Mouse (Mus musculus) layer of hippocampus, postnatal 36 days (tissue): ENCODE data around the gene Gm10408. TPM values are rescaled to one million over a fixed set of nuclear protein-coding genes. Genes with fewer than 3 reads are reported as not detected.
"Not testable (repeated sequence)": the region's sequence is repeated elsewhere in the genome, so short reads cannot be mapped to it uniquely, and the experiment has no call there.

Experiments
- DNase-seq, 2 experiments: peaks; one replicate each; pipeline ENCODE4 v3.0.0; 2022
- total RNA-seq, 2 experiments: library from RNA; stranded (reverse); gene quantifications; 2 replicates each; pipeline ENCODE4 v1.2.3; 2021

Gm10408 gene
- not detected for total RNA-seq

DNA sequence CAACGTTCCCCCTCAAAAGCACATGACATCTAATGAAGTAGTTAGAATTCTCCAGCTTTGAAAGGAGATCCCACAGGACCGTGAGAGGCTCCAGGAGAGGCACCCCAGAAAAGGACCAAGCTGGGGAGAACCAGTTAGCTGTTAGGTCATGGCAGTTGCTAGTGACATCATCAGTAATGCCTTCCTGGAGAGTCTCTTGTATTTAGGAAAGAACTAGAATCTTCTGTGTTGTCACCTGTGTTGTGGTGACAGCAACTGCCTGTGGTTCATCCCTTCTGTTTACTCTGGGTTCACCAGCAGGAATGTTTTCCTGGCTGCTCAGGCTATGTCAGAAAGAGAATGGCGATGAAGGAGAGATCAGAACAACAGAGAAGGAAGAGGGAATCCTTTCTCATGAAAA is at the start of gene Gm10408:
TSS of gene Gm10408 (plus strand) at position 301 of the 400 bp plus-strand sequence.
- DNase-seq, result not testable (repeated sequence)

- not testable (repeated sequence) for DNase-seq
These were observed 36.9 kb upstream of the Gm10408 start, which contains the start of gene Gm10409 for GRCm38 (mm10) chr14:3412314-3412713. Gene Gm10409, plus strand, starts transcription at chr14:3412614.

- DNase-seq, result not testable (repeated sequence)
These were observed 21.4 kb upstream of the Gm10408 start, which contains the start of gene Gm3005 for GRCm38 (mm10) chr14:3427803-3428202. Gene Gm3005, plus strand, starts transcription at chr14:3428103.

Other genes with a start within 250 kb of the Gm10408 start
- gene D830030K20Rik, start 240.9 kb upstream of the Gm10408 start, total RNA-seq, result 1 to 10 TPM; 5.4 to 6.0 TPM
- under 1 TPM in 1 of 2 experiments, not detected in 1; 0.43 TPM for gene Gm2956, start 116.8 kb upstream of the Gm10408 start, total RNA-seq
- not detected for gene Gm10413, start 54.3 kb upstream of the Gm10408 start, total RNA-seq
- 1 to 10 TPM; 2.7 to 2.8 TPM for gene Gm10409, start 36.8 kb upstream of the Gm10408 start, total RNA-seq
- under 1 TPM; 0.40 to 0.70 TPM for gene Gm3005, start 21.3 kb upstream of the Gm10408 start, total RNA-seq
- not detected for gene Gm3012, start 185.1 kb downstream of the Gm10408 start, total RNA-seq
- gene Gm3020, start 202.7 kb downstream of the Gm10408 start, total RNA-seq, result 1 to 10 TPM; 2.7 to 2.8 TPM
- gene Gm3043, start 239.4 kb downstream of the Gm10408 start, total RNA-seq, result not detected